Mouse (Mus musculus) ovary, postnatal 10 days (tissue): ENCODE measurements around the gene Osbpl8.
A peak's percentile ranks its signal among the peaks of the same experiment; 100 is the strongest.
"Not testable (repeated sequence)": the region's sequence is repeated elsewhere in the genome, so short reads cannot be mapped to it uniquely, and the experiment has no call there.

ENCODE experiments used
- DNase-seq: peaks from one replicate; pipeline ENCODE4 v3.0.0; 2022; ENCODE audit warnings: low spot score

The Osbpl8 gene

GRCm38 (mm10) chr10:111164304-111165218 lies at the start of gene Osbpl8:
Gene Osbpl8, plus strand, starts transcription at chr10:111164752.
- peak; percentile 99 for DNase-seq

GRCm38 (mm10) chr10:111117198-111117845 lies 47.2 kb upstream of the Osbpl8 start:
- DNase-seq, result no peak

- no peak for DNase-seq
Observed at GRCm38 (mm10) chr10:111118292-111118691, 46.3 kb upstream of the Osbpl8 start.

DNA sequence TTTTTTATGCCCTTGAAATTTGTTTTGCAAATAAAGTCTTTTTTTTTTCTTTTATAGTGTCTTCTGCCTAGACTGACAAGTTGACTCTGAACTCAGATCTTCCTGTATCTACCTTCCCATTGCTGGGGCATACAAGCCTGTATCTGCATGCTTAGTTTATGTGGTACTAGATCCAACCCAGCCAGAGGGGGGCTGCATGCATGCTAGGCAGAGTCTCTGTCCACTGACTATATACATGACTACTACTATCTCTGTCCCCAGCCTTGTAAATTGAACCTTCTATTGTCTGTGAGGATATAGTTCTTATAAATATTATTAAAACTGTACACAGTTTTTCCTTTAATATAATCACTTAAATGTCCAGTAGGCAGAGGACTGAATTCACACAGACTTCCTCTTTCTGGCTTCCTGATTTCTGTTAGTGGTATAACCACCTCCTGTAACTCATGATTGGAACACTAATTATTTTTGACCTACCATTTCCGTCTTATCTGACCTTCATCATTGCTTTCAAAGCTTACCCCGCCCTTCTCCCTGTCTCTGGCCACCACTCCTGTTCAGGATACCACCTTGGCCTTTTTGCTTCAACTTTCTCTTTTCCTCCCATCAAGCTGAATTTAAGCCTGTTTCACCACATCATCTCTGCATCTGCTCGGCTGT lies 45.4 kb upstream of the Osbpl8 start:
- no peak for DNase-seq

GRCm38 (mm10) chr10:111119756-111120155 lies 44.8 kb upstream of the Osbpl8 start:
- no peak for DNase-seq

- DNase-seq, result no peak
Observed at GRCm38 (mm10) chr10:111122864-111123398, 41.6 kb upstream of the Osbpl8 start.

DNA sequence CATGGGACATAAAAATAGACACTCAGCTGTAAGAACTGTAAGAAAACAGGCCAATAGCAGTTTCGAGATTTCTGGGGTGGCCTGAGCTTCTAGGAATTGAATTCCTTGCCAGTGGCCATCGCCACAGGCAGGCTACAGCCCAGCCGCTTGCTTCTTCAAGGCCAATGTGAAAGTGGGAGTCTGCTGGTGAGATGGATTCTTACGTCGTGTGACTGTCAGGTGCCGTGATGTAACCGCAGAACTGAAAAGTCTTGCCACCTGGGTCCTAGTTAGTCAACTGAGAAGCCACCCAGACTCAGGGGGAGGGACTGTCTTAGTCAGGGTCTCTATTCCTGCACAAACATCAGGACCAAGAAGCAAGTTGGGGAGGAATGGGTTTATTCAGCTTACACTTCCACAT lies 40.4 kb upstream of the Osbpl8 start:
- no peak for DNase-seq

GRCm38 (mm10) chr10:111124767-111125315 lies 39.7 kb upstream of the Osbpl8 start:
- DNase-seq, result no peak

- no peak for DNase-seq
Observed at GRCm38 (mm10) chr10:111127388-111127787, 37.2 kb upstream of the Osbpl8 start.

- no peak for DNase-seq
Observed at GRCm38 (mm10) chr10:111128493-111128892, 36.1 kb upstream of the Osbpl8 start.

GRCm38 (mm10) chr10:111129867-111130620 lies 34.5 kb upstream of the Osbpl8 start:
- no peak for DNase-seq

DNA sequence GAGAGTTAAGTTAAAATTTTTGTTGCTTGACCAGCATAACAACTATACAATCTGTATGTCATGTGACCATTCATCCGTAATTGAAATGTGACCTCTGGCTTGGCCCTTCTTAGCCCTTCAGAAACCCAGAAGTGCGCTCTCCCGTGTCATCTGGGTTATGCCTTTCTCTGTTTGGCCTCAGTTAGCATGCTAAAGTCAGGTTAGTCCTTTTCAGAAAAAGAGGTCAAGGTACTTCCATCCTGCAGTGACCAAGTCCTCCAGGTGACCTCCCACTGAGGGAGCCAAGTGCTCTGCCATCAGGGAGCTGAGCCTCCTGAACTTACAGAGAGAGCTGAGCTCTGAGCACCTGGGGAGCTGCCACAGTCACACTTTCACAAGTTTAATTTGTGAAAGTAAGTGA lies 33.7 kb upstream of the Osbpl8 start:
- no peak for DNase-seq

DNA sequence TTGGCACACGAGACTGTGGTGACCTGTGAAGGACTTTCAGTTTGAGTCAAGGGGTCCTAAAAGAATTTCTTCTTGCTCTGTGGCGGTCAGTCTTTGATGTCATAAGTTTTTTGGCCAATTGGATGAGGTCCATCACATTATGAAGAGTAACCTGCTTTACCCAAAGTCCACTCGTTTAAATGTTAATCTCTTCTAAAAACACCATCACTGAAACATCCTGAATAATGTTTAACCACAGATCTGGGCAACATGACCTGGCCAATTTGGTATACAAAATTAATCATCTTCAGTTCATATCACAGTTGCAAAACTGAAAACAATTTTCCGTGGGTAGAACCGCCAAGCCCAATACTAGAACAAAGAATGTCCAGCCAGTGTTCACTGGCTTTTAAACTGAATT lies 31.3 kb upstream of the Osbpl8 start:
- DNase-seq, result no peak

- DNase-seq, result no peak
Observed at GRCm38 (mm10) chr10:111133936-111134335, 30.6 kb upstream of the Osbpl8 start.

DNA sequence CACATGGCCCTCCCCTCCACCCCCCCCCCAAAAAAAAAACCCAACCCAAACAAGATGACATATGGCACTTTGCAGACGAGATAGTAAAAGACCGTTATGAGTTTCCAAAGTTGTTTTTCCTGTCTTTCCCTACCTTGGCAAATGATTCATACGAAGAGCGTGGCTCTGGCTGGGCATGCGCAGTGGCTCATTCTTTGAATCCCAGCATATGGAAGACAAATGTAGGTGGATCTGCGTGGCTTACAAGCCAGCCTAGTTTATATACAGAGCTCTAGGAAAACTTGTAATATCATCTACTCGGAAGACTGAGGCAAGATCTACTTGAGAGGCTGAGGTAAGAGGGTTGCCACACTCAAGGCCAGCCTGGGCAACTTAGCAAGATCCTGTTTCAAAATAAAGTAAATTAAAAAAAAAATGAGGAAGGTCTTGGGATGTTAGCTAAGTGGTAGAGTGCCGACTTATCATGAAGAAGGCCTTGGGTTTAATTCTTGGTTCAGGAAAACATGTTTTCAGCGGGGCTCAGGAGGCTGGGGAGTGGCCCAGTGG lies 30.1 kb upstream of the Osbpl8 start:
- DNase-seq, result no peak

DNA sequence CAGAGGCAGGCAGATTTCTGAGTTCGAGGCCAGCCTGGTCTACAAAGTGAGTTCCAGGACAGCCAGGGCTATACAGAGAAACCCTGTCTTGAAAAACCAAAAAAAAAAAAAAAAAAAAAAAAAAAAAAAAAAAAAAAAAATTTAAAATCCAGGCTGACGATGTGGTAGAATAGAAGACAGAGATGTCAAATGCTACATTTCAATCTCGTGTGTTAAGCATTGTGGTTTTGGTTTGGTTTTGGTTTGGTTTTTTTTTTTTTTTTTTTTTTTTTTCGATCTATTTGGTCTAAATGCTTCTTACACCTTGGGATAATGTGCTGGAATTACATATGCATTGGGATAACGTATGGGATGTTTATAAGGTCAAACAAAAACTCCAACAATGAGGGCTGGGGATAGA lies 28.2 kb upstream of the Osbpl8 start:
- DNase-seq, result not testable (repeated sequence)

GRCm38 (mm10) chr10:111137905-111138304 lies 26.6 kb upstream of the Osbpl8 start:
- DNase-seq, result no peak

GRCm38 (mm10) chr10:111139170-111139569 lies 25.4 kb upstream of the Osbpl8 start:
- DNase-seq, result no peak

DNA sequence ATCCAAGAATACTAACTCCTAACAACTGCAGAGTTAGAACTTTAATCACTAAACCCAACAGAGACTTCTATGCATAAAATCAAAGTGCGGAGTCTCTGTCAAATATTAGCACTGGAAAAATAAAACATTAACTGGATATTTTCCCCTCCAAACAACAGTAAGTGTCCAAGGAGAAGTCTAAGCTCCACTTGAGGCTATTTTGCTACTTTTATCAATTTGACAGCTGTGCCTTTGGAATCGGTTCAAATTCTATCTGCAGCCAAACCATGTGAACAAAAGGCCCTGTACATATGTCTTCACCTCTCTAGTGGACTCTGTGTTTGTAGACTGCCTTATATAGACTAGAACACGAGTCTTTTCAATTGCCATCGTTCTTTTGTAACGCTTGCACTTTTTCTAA lies 24.7 kb upstream of the Osbpl8 start:
- DNase-seq, result no peak

DNA sequence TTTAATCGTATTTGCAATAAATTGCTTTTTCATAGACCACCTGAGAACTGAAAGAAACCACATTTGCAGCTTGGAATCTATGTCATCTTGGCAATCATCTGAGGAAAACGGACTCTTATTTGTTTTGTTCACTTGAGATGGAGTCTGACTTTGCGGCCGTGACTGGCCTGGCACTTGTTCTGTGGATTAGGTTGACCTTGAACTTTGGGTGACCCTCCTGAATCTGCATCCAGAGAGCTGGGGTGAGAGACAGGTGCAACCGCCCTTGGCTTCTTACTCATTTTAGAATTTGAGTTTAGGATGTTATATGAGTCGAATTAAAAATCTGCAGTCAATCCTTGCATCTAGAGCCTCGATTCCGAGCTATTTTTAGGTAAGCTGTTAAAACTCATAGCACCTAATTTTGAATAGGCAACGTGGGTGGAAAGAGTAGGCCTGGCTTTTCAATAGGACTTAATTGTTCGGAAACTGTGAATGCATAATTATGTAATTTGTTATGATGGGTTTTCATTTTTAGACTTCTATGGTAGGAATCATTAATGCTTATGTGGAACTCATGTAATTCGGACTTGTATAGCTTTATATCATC lies 20.1 kb upstream of the Osbpl8 start:
- no peak for DNase-seq

DNA sequence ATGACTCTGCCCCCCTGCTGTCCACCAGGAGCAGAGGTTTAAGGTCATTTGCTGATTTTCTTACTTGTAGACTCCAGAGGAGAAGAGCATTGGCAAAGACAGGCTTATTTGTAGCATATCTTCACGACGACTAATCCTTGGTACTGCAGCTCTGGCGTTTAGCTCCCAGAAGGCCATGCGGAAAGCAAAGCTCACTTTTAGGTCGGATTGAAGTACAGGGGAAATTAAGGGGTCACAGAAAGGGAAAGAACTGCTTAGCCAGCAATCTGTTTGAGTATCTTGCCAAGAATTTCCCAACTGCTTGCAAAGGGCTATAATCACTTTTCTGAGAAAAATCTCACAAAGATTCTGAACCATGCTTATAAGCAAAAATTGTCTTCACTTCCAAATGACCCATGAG lies 14.8 kb upstream of the Osbpl8 start:
- no peak for DNase-seq
